Mouse (Mus musculus) thymus, adult 2 months (tissue): ENCODE results near the gene Agbl5.

ENCODE experiments used
- CTCF ChIP-seq: fragments of 200-500 bp; IDR thresholded peaks from 2 replicates; pipeline ENCODE4 v1.5.1; 2012; ENCODE audit warnings: mild to moderate bottlenecking, control low read depth, low read length, moderate library complexity, borderline replicate concordance; ENCODE audit not compliant: control insufficient read depth, poor library complexity, insufficient read depth; ENCODE audit errors: extremely low read depth
- POLR2A ChIP-seq: fragments of 200-500 bp; IDR thresholded peaks from 2 replicates; pipeline ENCODE4 v1.6.1; 2012; ENCODE audit warnings: mild to moderate bottlenecking, low read length, control low read depth, moderate library complexity; ENCODE audit not compliant: control insufficient read depth, poor library complexity, insufficient read depth; ENCODE audit errors: extremely low read depth

DNA sequence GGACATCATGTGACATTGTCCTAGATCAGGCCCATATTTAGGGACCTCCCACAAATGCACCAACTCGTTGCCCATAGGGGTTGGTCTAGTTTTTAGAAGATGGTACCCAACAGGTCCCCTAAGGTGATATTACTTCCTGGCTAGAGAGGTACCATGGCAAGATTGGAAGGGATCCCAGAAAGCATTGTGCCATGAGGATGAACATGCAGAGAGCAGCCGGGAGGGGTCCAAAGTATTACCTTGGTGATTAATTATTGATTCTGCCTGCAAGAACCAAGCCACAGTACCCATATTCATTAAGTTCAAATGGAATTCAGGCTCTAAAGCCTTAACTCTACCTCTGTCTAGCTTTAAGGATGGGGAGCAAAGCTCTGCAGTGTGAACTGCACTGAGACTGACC, 37.6 kb downstream of the Agbl5 start:
- TF ChIP-seq CTCF (no peak), POLR2A (no peak)
